Comparison of ENCODE assay signal across 13 mouse cellular contexts in genomic region chr2:173808942-173809341, GRCm38 (mm10).
"Had no signal": no experiment of that assay in that cellular context is flagged by ENCODE, and none has a peak within 500 bp of the region (broad histone marks: within the 10 kb centered on the region; RNA-seq: fewer than 3 reads in every experiment).

No protein-coding gene starts in this region.

- H3K4me2 ChIP-seq: limb, embryonic 15.5 days; liver, embryonic 12.5 days; lung, embryonic 14.5 days; neural tube, embryonic 13.5 days had no signal

- H3K9ac ChIP-seq: limb, embryonic 15.5 days; liver, embryonic 12.5 days; lung, embryonic 14.5 days; neural tube, embryonic 13.5 days had no signal

- H3K4me1 ChIP-seq: liver, embryonic 12.5 days; midbrain, embryonic 10.5 days had no signal

- H3K4me3 ChIP-seq: limb, embryonic 15.5 days; liver, embryonic 12.5 days; midbrain, embryonic 10.5 days; neural tube, embryonic 13.5 days had no signal

- H3K9me3 ChIP-seq: limb, embryonic 15.5 days; liver, embryonic 12.5 days; midbrain, embryonic 10.5 days; neural tube, embryonic 13.5 days had no signal

- H3K27me3 ChIP-seq: limb, embryonic 15.5 days; liver, embryonic 12.5 days; neural tube, embryonic 13.5 days had no signal

- H3K27ac ChIP-seq: limb, embryonic 15.5 days; liver, embryonic 12.5 days; midbrain, embryonic 10.5 days; neural tube, embryonic 13.5 days had no signal

- ATAC-seq: intestine, embryonic 16.5 days; liver, embryonic 12.5 days; midbrain, embryonic 16.5 days had no signal

- DNase-seq: layer of hippocampus, adult 9-11 months; layer of hippocampus, postnatal 36 days; lung, embryonic 14.5 days; lung, postnatal 10 days; lung, postnatal 4 days; thymus, adult 18-20 months; thymus, postnatal 14 days had no signal

- H3K36me3 ChIP-seq: limb, embryonic 15.5 days; liver, embryonic 12.5 days; midbrain, embryonic 10.5 days; neural tube, embryonic 13.5 days had no signal
